Mouse (Mus musculus) liver, adult 2 months (tissue): ENCODE results near the gene Pde8a. TPM values are rescaled to one million over a fixed set of nuclear protein-coding genes. Genes with fewer than 3 reads are reported as not detected.

Experiments used
- DNase-seq: peaks from one replicate; pipeline ENCODE4 v3.0.0-alpha.2; 2011; ENCODE audit warnings: low read depth, low spot score; ENCODE audit errors: extremely low read depth
- H3K27ac ChIP-seq: fragments of 200-500 bp; replicated peaks from 2 replicates; pipeline ENCODE4 v1.5.1; 2012; ENCODE audit warnings: low read depth, mild to moderate bottlenecking, control low read depth, inconsistent platforms, low read length; ENCODE audit not compliant: insufficient read depth
- H3K27me3 ChIP-seq: fragments of 200-500 bp; 2 replicates; pipeline ENCODE4 v1.6.1; 2012; ENCODE audit warnings: mild to moderate bottlenecking, moderate library complexity, low read length, inconsistent platforms; ENCODE audit not compliant: control insufficient read depth, insufficient read depth
- H3K36me3 ChIP-seq: fragments of 200-500 bp; 2 replicates; pipeline ENCODE4 v1.6.1; 2012; ENCODE audit warnings: low read length, inconsistent platforms; ENCODE audit not compliant: control insufficient read depth, insufficient read depth
- H3K4me1 ChIP-seq: fragments of 200-500 bp; 2 replicates; pipeline ENCODE4 v1.6.1; 2011; ENCODE audit warnings: low read length; ENCODE audit not compliant: control insufficient read depth, insufficient read depth
- H3K4me3 ChIP-seq: fragments of 200-500 bp; 2 replicates; pipeline ENCODE4 v1.5.1; 2011; ENCODE audit warnings: low read depth, mild to moderate bottlenecking, control low read depth, low read length, moderate library complexity; ENCODE audit not compliant: insufficient read depth
- H3K79me2 ChIP-seq: fragments of 200-500 bp; 2 replicates; pipeline ENCODE4 v1.6.1; 2012; ENCODE audit warnings: inconsistent platforms, mild to moderate bottlenecking, low read length, moderate library complexity; ENCODE audit not compliant: control insufficient read depth, insufficient read depth
- H3K9ac ChIP-seq: fragments of 200-500 bp; 2 replicates; pipeline ENCODE4 v1.6.1; 2012; ENCODE audit warnings: low read depth, mild to moderate bottlenecking, control low read depth, inconsistent platforms, low read length
- CTCF ChIP-seq: fragments of 200-500 bp; IDR thresholded peaks from 2 replicates; pipeline ENCODE4 v1.5.1; 2011; ENCODE audit warnings: low read depth, low read length, control low read depth
- POLR2A ChIP-seq: fragments of 200-500 bp; IDR thresholded peaks from 2 replicates; pipeline ENCODE4 v1.6.1; 2011; ENCODE audit warnings: low read length, control low read depth; ENCODE audit not compliant: insufficient read depth; ENCODE audit errors: extremely low read depth
- WGBS: fragments of 180-500 bp; shearing (Covaris S2); methylation state at CpG from one replicate; pipeline ENCODE4 v1.1.7; 2018; 5-methylcytosine and 5-hydroxymethylcytosine counted together
- polyA plus RNA-seq: library from polyadenylated mRNA; depleted of rRNA; stranded (reverse); fragments of >200 nt; gene quantifications from 2 replicates; pipeline ENCODE4 v1.2.3, GENCODE M21; 2012
- total RNA-seq: library from RNA; depleted of rRNA; stranded (reverse); fragments of >200 nt; gene quantifications from 2 replicates; pipeline ENCODE4 v1.2.3, GENCODE M21; 2014

The Pde8a gene
- total and polyA plus RNA-seq, 2 experiments, result 13.3 to 13.5 TPM

GRCm38 (mm10) chr7:81214153-81214907 is 934 bp downstream of the Pde8a start:
- peak overlapping the region; percentile 82 for H3K4me3 ChIP-seq
- DNase-seq, result peak; percentile 51
- 2% methylated on average over 40 of the region's 40 CpGs for WGBS
- no peaks in the 10 kb centered on the region for H3K36me3 ChIP-seq
- peaks cover 10% of the 10 kb centered on the region; the same call in 1 of the 2 replicates for H3K4me1 ChIP-seq
- H3K27ac ChIP-seq, result peak overlapping the region; percentile 95
- H3K9ac ChIP-seq, result peak overlapping the region; percentile 79
- no peak for TF ChIP-seq CTCF
- no peak for TF ChIP-seq POLR2A
- H3K27me3 ChIP-seq, result no peaks in the 10 kb centered on the region
- peaks cover 17% of the 10 kb centered on the region for H3K79me2 ChIP-seq

DNA sequence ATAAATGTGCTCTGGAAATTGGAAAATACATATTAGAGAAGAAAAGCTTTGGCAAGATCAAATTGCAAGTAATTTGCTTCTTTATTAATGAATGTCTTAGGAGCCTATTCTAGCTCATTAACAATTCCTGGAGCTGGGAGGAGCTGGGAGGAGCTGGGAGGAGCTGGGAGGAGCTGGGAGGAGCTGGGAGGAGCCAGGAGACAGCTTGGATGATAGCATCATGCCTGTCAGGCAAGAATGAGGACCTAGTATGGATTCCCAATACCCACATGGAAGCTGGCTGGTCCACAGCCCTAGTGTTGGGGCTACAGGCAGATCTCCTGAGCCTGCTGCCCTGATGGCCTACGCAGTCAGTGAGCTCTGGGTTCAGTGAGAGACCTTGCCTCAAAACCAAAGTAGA is 2.6 kb downstream of the Pde8a start:
- Histone ChIP-seq H3K4me1 (peaks cover 12% of the 10 kb centered on the region; the same call in 1 of the 2 replicates), H3K27ac (no peak overlapping the region), H3K27me3 (no peaks in the 10 kb centered on the region), H3K4me3 (no peak overlapping the region), H3K79me2 (peaks cover 26% of the 10 kb centered on the region), H3K36me3 (no peaks in the 10 kb centered on the region; the same call in 1 of the 2 replicates), H3K9ac (no peak overlapping the region)
- TF ChIP-seq POLR2A (no peak), CTCF (no peak)
- peak; percentile 36 for DNase-seq
- WGBS, result 97% methylated on average over 1 of the region's 1 CpGs

DNA sequence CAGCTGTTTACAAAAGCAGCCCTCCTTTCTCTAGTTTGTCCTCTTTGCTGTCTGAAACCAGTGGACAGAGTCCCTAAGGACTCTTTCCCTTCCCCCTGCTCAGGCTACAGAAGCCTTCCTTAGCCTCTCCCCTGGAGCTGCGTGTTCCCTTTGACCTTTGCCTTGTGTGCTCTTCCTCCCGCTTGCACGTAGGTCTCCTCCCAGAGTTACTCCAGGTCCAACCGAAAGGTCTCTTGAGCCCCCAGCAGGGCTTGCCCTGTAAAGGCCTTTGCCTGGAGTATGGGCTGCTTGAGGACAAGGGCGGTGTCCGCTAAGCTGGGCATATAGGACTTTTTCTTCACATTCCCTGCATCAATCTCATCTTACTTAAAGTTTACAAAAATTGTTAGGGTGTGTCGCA is 5.9 kb downstream of the Pde8a start:
- peak overlapping the region; percentile 47 for H3K27ac ChIP-seq
- 49% methylated on average over 7 of the region's 7 CpGs for WGBS
- DNase-seq, result peak; percentile 77

DNA sequence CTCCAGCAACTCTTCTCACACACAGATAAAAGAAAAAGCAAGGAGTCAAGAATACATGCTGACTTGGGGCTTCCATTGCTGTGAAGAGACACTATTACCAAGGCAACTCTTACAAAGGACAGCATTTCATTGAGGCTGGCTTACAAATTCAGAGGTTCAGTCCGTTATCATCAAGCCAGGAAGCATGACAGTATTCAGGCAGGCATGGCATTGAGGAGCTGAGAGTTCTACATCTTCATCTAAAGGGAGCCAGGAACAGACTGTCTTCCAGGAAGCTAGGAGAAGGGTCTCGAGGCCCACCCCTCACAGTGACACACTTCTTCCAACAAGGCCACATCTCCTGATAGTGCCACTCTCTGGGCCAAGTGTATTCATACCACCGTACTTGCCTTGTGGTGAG is 7.0 kb downstream of the Pde8a start:
- H3K27ac ChIP-seq, result no peak overlapping the region
- peaks cover 8% of the 10 kb centered on the region for H3K4me1 ChIP-seq
- WGBS, result 85% methylated on average over 3 of the region's 3 CpGs
- TF ChIP-seq CTCF (no peak), POLR2A (no peak)
- H3K27me3 ChIP-seq, result no peaks in the 10 kb centered on the region
- peaks cover 5% of the 10 kb centered on the region for H3K36me3 ChIP-seq
- H3K9ac ChIP-seq, result no peak overlapping the region
- H3K4me3 ChIP-seq, result no peak overlapping the region
- DNase-seq, result no peak
- H3K79me2 ChIP-seq, result peaks cover 41% of the 10 kb centered on the region

More for the DNA sequence above, 5.9 kb downstream of the Pde8a start:
- Histone ChIP-seq H3K36me3 (peaks cover 5% of the 10 kb centered on the region), H3K27me3 (no peaks in the 10 kb centered on the region), H3K4me1 (peaks cover 9% of the 10 kb centered on the region; the same call in 1 of the 2 replicates), H3K4me3 (no peak overlapping the region), H3K9ac (no peak overlapping the region), H3K79me2 (peaks cover 39% of the 10 kb centered on the region)
- TF ChIP-seq CTCF (peak; percentile 20), POLR2A (no peak)

DNA sequence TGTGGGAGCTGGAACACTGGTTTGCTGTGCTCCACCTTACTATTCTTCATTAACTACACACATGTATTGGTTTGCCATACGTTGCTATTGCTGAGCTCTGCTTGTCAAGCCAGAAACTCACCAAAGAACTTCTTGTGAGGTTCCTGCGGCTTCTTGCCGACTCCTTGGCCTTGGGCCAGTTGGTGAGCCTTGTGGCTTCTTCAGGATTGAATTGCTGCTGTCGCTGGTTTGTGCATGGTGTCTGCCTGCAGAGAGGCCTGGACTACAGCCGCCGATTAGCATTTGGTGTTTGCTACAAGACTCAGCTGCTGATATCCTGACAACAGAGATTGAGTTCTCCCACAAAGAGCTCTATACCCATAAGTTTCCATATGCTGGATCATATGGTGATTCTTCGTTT is 10.9 kb downstream of the Pde8a start:
- no peaks in the 10 kb centered on the region for H3K27me3 ChIP-seq
- H3K36me3 ChIP-seq, result peaks cover 5% of the 10 kb centered on the region
- peaks cover 6% of the 10 kb centered on the region for H3K4me1 ChIP-seq
- DNase-seq, result no peak
- no peak overlapping the region for H3K9ac ChIP-seq
- WGBS, result 94% methylated on average over 7 of the region's 7 CpGs
- peaks cover 44% of the 10 kb centered on the region; the same call in 1 of the 2 replicates for H3K79me2 ChIP-seq
- H3K4me3 ChIP-seq, result no peak overlapping the region
- H3K27ac ChIP-seq, result no peak overlapping the region
- TF ChIP-seq CTCF (no peak), POLR2A (no peak)
